Mouse (Mus musculus) neutrophil, adult 5-6 weeks (primary cell): ENCODE data around the gene Ihh. TPM values are rescaled to one million over a fixed set of nuclear protein-coding genes. Genes with fewer than 3 reads are reported as not detected.

Experiments
- ATAC-seq: fragments of 151-379, 151-347 bp; 2 replicates; pipeline ENCODE4 v1.8.0; 2017; ENCODE audit warnings: mild to moderate bottlenecking, moderate TSS enrichment; ENCODE audit not compliant: insufficient number of reproducible peaks, poor library complexity, low FRiP score, severe bottlenecking; ENCODE audit errors: extremely low read depth
- total RNA-seq: library from RNA; stranded (forward); fragments of 200-1000 nt; gene quantifications from 2 replicates; pipeline ENCODE4 v1.2.3, GENCODE M21; 2017

Ihh gene
- not detected in 2 replicates for total RNA-seq

DNA sequence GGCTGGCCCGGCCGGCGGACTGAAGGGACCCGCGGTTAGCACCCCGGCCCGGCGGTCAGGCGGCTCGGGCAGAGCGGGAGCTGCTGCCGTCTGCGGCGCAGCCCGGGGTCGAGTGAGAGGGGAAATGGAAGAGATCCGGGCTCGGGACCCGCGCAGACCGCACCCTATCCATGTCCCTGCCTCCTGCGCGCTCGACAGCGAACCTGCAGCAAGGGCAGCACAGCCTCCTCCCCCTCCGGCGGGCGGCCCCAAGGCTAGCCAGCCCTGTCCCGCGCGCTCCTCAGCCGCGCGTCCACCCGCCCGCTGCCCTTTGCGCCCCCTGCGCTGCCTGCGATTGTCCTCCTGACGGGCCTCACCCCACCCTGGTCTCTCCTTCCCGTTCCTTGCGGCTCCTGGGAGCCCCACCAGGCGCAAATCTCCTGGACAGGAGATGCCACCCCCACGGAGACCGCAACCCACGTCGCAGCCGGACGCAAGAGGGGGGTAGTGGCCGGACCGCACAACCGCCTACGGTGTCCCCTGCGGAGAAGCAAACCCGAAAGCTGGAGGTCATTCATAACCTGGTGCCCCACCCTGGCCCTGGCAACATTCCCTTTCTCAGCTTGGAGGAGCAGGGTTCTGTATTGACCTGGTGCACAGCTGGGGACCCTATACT lies at the start of gene Ihh:
Gene Ihh (minus strand): TSS at position 117 of the 655 bp plus-strand sequence.
- ATAC-seq = no peak

DNA sequence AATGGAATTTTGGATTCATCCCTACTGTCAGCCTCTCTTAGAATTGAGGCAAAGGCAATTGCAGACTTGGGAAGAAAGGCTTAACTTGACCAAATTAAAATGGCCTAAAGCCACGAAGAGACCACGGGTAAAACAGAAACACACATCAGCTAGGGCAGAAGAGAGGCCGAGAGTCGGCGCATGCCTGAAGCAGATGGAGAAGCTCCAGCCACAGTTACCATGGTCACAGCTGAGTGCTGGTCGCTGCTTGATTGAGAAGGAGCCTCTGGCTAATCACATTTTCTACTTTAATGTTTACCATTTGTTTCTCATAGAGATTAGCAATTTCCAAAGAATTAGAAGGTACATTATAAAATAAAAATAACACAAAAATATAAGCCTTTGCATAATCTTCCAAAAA lies 49.7 kb upstream of the Ihh start:
- ATAC-seq = no peak

DNA sequence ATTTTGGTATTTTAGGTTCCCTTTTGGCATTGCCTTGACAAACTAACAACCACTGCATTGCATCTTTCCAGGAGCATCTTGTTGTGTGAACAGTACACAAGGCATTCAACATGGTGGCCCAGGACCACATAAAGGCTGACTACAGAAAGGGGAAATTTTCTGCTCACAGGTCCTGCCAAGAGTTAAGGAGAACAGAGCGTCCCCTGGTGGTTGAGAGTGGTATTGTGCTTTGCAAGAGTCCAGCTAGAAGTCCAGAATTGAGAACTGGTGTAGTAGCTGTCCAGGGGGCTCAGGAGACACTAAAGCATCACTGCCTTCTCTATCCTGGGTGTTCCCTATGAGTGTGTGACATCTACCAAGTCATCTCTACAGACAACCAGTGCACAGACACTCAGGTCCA lies 49.0 kb upstream of the Ihh start:
- no peak for ATAC-seq

DNA sequence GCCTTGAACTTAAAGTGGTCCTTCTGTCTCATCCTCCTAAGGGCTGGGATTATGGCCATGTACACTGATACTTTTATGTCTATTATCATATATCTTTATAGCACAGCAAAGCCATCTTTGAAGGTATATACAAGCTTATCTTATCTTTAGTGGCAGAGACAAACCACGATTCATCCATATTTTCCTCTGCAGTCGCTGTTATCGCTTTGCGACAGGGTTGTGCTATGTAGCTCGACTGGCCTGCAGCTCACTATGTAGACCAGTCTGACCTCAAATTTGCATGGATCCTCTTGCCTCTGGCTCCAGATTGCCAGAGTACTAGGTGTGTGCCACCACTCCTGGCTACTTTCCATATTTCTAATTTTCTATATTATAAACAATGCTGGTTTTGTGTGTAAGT lies 47.7 kb upstream of the Ihh start:
- ATAC-seq = no peak

DNA sequence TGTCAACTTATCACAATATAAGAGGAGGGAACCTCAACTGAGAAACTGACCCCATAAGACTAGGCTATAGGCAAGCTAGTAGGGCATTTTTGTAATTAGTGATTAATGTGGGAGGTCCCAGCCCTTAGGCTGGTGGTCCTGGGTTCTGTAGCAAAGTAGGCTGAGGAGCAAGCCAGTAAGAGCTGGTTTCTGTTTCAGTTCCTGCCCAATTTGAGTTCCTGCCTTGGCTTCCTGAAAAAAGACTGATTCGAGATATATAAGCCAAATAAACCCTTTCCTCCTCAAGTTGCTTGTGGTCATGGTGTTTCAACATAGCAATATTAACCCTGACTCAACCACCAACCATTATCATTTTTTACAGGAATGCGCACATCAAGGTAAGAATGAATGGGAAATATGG lies 45.8 kb upstream of the Ihh start:
- no peak for ATAC-seq

DNA sequence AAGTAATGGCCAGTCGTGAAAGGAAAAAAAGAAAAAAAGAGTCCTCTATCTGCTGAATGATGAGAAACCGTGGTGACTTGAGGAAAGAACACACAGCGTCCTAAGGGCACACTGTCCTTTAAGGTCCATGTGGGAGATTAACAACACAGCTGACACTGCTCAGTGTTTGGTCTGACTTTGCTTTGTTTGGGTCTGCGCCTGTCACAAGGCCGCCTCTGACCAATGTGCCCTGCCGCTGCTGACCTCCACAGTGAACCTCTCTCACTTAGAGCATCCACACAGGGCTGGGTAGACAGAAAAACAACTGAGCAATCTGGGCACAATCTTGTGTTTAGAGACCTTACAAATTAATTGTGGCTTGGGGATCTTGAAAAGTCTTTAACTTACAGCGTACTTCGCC lies 25.5 kb upstream of the Ihh start:
- no peak for ATAC-seq

DNA sequence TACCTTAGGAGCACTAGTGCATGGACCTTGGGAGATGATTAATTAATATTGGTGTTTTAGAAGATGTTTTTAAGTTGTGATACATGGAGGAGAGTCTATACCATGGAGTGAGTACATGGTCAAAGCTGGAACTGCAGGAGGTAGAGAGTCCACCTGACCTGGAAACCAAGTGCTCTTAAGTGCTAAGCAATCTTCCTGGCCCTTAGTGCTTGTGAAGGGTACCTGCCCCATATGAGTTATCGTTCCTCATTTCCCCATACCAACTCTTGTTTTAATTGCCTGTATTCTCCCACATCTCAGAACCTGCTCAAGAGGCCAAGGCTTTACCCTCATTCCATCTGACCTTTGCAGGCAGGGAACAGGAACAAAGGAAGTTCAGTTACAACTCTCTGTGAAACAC lies 24.5 kb upstream of the Ihh start:
- ATAC-seq = no peak

DNA sequence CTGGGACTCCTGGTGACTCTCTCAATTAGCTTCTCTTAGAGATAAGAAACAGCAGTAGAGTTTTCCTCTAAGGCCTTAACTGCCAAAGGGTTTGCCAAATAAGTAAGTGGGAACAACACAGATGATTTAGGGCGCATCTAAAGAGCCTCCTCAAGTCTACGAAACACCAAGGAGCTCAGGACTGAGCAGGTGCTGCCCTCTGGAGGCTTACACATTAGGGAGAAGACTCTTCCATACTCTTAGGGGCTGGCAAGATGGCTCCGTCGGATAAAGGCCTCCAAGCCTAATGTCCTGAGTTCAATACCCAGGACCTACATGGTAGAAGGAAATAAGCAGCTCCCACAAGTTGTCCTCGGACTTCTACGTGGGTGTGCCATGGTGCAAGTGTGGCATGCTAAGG lies 22.1 kb upstream of the Ihh start:
- ATAC-seq = no peak

DNA sequence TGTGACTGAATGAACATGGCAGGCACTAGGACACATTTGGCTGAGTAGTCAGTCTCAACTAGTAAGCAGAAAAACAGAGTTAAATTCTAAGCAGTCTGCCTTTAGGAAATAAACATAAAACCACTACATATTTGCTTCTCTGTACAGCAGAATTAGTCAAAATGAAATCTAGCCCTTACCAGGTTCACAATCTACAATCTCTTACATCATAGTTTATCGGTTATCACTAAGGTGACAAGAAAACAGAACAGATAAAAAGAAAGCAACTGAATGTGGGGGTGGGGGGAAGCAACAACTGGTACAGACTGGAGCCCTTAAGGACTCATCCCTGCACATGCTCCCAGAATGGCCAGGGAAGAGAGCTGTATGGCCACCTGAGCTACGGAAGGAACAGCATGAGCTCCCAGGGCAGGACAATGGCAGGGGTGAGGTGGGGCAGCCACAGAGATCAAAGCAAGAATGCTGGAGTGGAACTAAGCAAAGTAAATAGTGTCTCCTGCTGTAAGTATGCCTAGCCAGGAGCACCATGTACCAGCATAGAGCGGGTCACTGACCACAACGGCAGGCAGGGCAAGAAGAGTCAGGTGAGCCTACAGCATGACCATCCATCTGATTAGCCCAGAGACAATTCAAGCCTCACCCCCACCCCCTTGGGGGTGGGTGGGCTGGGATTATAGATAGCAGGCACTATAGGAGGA lies 20.0 kb upstream of the Ihh start:
- no peak for ATAC-seq

DNA sequence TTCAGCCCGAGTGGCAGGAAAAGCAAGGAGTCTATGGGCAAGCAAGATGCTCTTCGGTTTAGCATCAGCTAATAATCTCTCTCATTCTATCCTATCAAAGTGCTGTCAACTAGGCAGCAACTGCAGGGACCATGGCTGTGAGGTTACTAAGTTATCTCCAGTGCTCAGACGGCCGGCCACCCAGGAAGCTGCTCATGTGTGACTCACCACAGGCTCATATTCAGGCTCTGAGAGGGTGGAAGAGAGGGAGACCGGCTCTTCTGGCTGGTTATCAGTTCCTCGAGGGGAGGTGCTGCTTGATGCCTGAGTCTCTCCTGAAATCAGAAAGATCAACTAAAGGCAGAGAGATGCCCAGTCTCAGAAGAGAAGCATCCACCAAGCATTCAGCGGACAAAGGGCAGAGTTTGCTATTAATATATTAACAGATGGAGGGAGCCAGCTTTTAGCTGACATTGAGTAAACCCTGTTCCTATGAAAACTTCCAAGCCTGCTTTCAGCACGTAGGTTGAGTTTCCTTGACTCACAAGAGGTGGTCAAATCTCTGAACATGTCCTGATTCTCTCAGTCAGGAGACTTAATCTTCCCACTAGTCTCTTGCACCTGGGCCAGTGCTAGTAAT lies 16.6 kb upstream of the Ihh start:
- no peak for ATAC-seq

DNA sequence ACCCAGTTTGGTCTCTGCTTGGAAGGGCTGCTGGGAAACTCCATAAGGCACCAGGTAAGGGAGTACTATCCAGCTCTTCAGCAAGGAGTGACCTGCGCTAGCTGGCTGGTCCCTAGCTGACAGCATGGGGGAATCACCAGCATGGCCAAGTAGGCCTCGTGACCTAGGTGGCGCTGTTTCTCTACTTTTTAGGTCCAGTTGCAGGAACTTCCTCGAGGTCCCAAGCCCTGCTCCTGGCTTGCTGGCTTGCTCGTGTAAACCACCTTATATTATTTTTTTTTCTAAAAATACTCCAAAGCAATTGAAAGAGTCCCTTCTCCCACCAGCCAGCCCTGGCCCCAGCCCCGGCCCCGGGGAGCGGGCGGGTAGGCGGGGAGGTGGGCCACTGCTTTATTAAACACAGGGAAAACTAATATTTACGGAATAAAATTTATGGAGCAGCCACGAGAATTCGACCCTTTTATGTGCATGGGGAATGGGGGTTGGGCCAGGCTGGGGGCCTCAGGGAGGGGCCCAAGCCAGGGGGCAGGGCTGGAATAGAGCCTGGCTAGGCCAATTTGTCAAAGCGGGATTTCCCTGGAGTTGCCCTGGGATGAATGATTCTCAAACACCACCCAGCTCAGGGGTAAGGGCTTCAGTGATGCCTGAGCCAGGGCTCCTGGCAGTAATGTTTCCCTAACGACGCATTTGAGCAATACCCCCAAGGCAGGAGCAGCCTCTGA lies 13.2 kb upstream of the Ihh start:
- ATAC-seq = no peak

DNA sequence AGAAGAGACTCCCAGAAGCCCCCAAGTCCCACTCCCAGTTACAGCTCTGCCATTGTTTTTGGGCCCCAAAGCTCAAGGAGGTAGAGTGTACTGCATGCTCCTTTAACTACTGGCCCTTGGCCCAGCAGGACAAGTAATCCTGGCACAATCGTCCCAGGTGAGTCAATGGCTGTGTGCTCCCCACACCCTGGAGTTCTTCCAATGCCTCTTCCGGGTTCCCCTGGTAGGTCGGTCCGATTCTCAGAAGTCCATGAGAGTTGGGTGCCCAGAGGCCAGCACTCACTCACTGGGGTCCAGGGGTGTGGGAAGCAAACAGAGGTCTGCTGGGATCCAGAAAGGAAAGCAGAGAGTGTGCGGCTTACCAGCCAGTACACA lies 11.4 kb upstream of the Ihh start:
- ATAC-seq = no peak

DNA sequence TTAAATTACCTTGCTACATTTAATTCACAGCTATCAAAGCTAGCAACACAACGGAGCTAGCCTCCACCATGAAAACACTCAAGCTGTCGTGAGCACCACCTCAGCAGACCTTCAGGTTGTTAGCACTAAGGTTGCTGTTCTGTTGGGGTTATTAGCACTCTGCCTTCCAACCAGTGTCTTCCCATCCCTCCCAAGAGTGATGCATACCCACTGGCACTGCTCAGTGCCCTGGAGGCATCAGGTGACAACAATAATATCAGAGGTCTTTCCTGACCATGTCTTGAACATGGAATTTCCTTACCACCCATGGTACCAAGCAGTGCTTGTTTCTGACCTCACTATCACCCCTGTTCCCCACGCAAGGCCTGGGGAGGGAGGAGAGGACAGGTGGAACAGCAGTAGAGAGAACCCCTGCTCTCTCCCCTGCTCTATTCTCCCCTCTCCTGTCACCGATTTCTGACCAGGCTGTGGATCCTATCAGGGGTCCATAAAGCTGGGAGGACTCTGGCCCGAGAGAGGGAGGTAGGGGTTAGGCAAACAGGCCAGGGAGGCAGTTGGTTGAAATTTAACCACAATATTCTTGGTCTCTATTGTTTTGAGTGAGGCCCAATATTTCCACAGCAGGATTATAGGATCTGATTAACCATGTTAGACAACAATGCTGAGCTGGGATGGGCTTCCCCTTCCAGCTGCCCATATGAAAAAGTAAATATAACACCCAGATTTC lies 10.8 kb upstream of the Ihh start:
- ATAC-seq = no peak

DNA sequence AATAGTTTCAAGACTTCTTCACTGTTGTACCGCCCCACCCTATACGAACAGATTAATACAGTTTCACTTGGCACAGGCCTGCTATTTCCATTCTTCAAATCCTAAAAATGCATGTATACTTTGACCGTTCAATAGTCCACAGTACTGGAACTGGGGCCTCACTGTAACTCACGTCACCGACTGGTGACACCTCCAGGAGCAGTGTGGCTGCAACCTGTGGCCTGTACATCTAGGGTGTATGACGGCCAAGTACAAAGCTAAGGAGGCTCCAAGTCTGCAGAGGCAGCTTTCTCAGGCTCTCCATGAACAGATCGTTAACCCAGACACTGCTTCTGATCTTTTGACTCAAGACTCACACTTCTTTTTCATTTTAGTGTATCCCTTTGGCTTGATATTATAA lies 10.2 kb upstream of the Ihh start:
- no peak for ATAC-seq

DNA sequence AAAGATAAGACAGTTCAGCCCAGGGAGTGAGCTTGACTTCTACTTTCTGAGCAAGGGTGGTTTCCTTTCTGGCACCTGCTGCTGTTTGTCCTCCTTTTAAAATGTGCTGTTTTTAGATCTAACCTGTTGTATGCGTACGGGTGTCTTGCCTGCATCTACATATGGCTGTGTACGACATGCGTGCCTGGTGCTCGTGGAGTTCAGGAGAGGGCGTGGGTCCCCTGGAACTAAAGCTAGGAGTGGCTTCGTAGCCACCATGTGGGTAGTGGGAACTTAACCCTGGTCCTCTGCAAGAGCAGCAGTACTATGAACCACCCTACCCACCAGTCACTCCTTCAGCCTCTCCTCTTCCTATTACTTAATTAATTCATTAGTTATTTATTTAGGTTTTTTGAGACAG lies 8.6 kb upstream of the Ihh start:
- ATAC-seq = no peak

DNA sequence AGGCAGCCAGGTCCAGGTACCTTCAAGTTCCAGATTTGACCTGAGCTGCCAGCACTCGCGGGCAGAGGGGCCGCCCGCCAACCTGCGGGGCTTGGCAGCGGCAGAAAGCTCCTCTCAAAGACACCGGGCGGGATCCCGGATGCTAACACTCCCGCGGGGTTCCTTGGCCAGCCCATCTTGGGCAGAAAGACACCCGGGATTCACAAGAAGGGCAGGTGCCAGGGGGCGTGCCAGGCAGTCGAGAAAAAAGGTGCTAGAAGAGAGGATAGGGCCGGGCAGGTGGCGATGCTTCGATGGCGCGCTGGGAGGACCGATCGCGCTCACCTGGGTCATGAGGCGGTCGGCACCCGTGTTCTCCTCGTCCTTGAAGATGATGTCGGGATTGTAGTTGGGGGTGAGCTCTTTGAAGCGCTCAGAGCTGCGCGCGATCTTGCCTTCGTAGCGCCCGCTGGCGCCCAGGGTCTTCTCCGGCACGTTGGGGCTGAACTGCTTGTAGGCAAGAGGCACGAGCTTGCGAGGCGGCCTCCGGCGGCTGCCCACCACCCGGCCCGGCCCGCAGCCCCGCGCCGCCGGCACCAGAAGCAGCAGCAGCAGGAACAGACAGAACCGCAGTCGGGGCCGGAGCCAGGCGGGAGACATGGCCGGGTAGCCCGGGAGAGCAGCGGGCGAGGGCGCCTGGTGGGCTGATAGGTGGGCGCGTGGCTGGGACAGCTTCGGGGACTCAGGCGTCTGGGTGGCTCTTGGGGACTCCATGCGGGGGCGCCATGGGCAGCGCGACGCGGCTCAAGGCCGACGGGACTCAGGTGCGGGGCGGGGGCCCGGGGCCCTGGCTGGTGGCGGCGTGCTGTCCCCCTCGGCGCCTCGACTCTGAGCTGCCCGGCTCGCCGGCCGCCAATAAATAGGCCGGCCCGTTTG lies 639 bp downstream of the Ihh start:
- no peak for ATAC-seq

DNA sequence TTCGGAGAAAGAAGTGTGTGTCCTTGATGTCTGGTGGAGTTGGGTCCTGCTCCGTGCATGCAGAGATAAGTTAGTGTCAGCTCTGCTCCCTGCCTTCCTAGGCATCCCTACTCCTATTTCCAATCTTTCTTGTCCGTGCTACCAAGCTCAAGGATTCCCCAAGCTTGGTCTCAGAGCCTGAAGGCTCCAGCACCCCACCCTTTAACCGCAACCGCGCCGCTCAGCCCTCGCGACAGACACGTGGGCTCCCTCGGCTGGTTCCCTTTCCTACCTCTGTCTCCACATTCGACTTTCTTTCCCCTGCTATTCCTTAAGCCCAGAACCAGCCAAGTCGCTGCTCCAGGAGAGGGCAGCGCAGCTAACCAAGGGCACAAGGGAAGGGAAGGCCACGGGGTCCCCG lies 1.4 kb downstream of the Ihh start:
- ATAC-seq = no peak

DNA sequence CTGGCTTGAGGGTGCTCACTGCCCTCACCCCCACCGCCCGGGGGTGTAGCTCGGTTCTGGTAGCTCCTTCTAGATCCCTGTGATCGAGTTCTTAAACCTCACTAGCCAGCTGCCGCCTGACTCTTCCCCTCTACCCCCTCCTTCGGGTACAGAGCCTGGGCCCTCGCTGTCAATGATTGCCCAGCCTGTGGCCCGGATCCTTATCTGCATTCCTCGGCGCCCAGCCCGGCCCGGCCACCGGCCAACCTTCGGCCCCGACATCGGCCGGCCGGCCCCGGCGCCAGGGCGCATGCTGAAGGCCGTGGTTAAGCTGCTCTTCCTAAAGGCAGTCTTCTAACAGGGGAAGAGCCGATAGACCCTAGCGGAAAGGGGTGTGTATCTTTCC lies 1.8 kb downstream of the Ihh start:
- ATAC-seq = no peak
